Mouse (Mus musculus) left cerebral cortex, postnatal 10 days (tissue): ENCODE measurements around the gene Xrcc6. TPM values are rescaled to one million over a fixed set of nuclear protein-coding genes. Genes with fewer than 3 reads are reported as not detected.

Source experiments
- DNase-seq, 2 experiments: peaks; one replicate each; pipeline ENCODE4 v3.0.0; 2021 to 2022; ENCODE audit warnings: low spot score in 2 of 2, mixed read lengths in 1 of 2; ENCODE audit errors: extremely low spot score in 1 of 2
- intact Hi-C: fragments of 180-260 bp; cut with DNase I; formaldehyde crosslinking; loops from one replicate; pipeline ENCODE4 v1.15.1; 2025
- total RNA-seq, 2 experiments: library from RNA; stranded (reverse); gene quantifications; 2 replicates each; pipeline ENCODE4 v1.2.3; 2021

Xrcc6 gene
- total RNA-seq: 10 to 100 TPM; 27.9 to 29.9 TPM

- intact Hi-C loops: loop anchor here (2.0 kb wide), 1 partner anchor 27 kb away; the partner anchor contains the start of gene Pmm1
- no peak for DNase-seq
Observed at GRCm38 (mm10) chr15:81987646-81988045, at the start of gene Xrcc6. Gene Xrcc6 (plus strand): TSS chr15:81987835.

GRCm38 (mm10) chr15:81938246-81938645 lies 49.4 kb upstream of the Xrcc6 start:
- DNase-seq: peak in 1 of 2 experiments; percentile 73
- intact Hi-C loops: no loop called here

GRCm38 (mm10) chr15:81939157-81939715 lies 48.4 kb upstream of the Xrcc6 start:
- DNase-seq: no peak
- intact Hi-C loops: no loop called here

GRCm38 (mm10) chr15:81939774-81940173 lies 47.9 kb upstream of the Xrcc6 start:
- intact Hi-C loops: no loop called here
- no peak for DNase-seq

- DNase-seq: no peak
- intact Hi-C loops: no loop called here
Observed at GRCm38 (mm10) chr15:81940219-81940618, 47.4 kb upstream of the Xrcc6 start.

- intact Hi-C loops: no loop called here
- no peak for DNase-seq
Observed at GRCm38 (mm10) chr15:81941010-81941409, 46.6 kb upstream of the Xrcc6 start.

- DNase-seq: no peak
- intact Hi-C loops: no loop called here
Observed at GRCm38 (mm10) chr15:81943176-81943749, 44.4 kb upstream of the Xrcc6 start.

- no peak for DNase-seq
- intact Hi-C loops: no loop called here
Observed at GRCm38 (mm10) chr15:81949076-81949475, 38.6 kb upstream of the Xrcc6 start.

GRCm38 (mm10) chr15:81949476-81950131 lies 38.0 kb upstream of the Xrcc6 start:
- peak in 1 of 2 experiments; percentile 27 for DNase-seq
- intact Hi-C loops: no loop called here

- intact Hi-C loops: no loop called here
- peak in 1 of 2 experiments; percentile 17 for DNase-seq
Observed at GRCm38 (mm10) chr15:81950716-81951115, 36.9 kb upstream of the Xrcc6 start.

GRCm38 (mm10) chr15:81951159-81951558 lies 36.5 kb upstream of the Xrcc6 start:
- DNase-seq: peak in 1 of 2 experiments; percentile 24
- intact Hi-C loops: no loop called here

GRCm38 (mm10) chr15:81952310-81952709 lies 35.3 kb upstream of the Xrcc6 start:
- intact Hi-C loops: no loop called here
- no peak for DNase-seq

- no peak for DNase-seq
- intact Hi-C loops: no loop called here
Observed at GRCm38 (mm10) chr15:81954151-81954583, 33.5 kb upstream of the Xrcc6 start.

GRCm38 (mm10) chr15:81954716-81955115 lies 32.9 kb upstream of the Xrcc6 start:
- intact Hi-C loops: no loop called here
- no peak for DNase-seq

GRCm38 (mm10) chr15:81955414-81955813 lies 32.2 kb upstream of the Xrcc6 start:
- no peak for DNase-seq
- intact Hi-C loops: no loop called here

- peak in 1 of 2 experiments; percentile 66 for DNase-seq
- intact Hi-C loops: no loop called here
Observed at GRCm38 (mm10) chr15:81956457-81956856, 31.2 kb upstream of the Xrcc6 start.

- intact Hi-C loops: no loop called here
- DNase-seq: peak in 1 of 2 experiments; percentile 32
Observed at GRCm38 (mm10) chr15:81957598-81957997, 30.0 kb upstream of the Xrcc6 start.

- DNase-seq: no peak
- intact Hi-C loops: no loop called here
Observed at GRCm38 (mm10) chr15:81958906-81959305, 28.7 kb upstream of the Xrcc6 start.

- peak; percentile 95 to 99 for DNase-seq
- intact Hi-C loops: loop anchor here (2.0 kb wide), 1 partner anchor 28 kb away; no protein-coding TSS in a partner anchor
Observed at GRCm38 (mm10) chr15:81960171-81961077, 27.2 kb upstream of the Xrcc6 start, which contains the start of gene Pmm1. Gene Pmm1 (minus strand): TSS chr15:81960930.
